Mouse (Mus musculus) layer of hippocampus, postnatal 10 days (tissue): ENCODE data around the gene Vmn2r25. TPM values are rescaled to one million over a fixed set of nuclear protein-coding genes. Genes with fewer than 3 reads are reported as not detected.
"Not testable (repeated sequence)": the region's sequence is repeated elsewhere in the genome, so short reads cannot be mapped to it uniquely, and the experiment has no call there.

Experiments used
- DNase-seq, 2 experiments: peaks; one replicate each; pipeline ENCODE4 v3.0.0; 2021; ENCODE audit warnings: low spot score in 2 of 2
- long read RNA-seq: library from polyadenylated mRNA; stranded (forward); transcript quantifications from one replicate; pipeline ENCODE4 v2.0.0, GENCODE M21; 2023
- total RNA-seq, 2 experiments: library from RNA; stranded (reverse); gene quantifications; 2 replicates each; pipeline ENCODE4 v1.2.3; 2021

Gene Vmn2r25
- total RNA-seq: not detected
- long read RNA-seq: 0 reads

DNA sequence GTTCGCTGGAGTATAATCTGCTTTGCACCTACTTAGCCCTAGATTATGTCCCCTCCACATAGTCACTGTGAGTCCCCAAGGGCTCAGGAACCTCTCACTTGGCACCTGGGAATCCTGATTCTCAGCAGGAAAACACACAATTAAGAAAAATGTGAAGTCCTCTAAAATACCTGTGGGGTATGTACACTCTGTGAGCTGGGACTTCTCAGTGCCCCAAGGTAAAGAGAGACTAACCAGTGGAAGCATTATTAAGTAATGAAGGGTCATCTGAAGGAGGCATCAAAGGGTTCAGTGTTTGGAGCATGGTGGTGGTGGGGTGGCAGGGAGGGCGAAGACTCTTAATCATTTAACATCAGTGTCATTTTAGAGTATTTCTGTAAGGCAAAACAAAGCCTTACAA lies at the start of gene Vmn2r25:
Gene Vmn2r25, minus strand, starts transcription at position 101 of the 400 bp plus-strand sequence.
- not testable (repeated sequence) for DNase-seq

DNA sequence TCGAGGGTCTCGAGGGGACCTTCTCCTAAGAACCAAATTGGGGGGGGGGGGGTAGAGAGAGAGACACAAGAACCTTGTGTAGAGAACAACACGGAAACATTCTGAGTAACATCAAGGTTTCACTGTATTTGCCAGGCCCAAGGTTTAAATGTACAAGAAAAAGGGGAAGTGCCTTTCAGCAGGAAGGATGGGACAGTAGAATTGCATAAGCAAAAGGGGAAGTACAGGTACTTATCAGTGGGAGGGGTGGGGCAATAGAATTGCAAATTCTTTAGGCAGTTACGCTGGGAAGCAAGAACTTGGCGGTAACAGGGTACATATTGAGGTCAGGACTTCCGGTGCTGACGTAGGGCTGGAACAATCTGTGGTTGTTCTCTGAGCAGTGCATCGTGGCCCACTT lies 33.3 kb downstream of the Vmn2r25 start:
- DNase-seq: no peak

DNA sequence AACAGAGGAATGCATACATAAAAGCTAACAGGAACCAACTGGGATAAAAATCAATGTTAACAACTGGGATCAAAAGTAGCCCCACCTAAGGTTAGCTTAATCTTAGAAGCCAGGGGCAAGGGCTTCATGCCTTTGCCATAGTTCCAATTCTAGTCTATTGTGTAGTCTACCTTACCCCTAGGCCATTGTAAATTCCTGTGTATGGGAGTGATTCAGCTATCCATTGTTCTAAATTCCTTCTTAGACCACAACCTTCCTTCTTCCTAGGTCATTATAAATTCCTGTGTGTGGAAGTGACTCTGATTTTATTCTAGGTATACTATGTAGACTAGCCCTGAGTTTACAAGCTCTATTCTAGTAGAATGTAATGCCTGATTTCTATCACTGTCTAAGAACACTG lies 43.0 kb downstream of the Vmn2r25 start:
- not testable (repeated sequence) for DNase-seq

DNA sequence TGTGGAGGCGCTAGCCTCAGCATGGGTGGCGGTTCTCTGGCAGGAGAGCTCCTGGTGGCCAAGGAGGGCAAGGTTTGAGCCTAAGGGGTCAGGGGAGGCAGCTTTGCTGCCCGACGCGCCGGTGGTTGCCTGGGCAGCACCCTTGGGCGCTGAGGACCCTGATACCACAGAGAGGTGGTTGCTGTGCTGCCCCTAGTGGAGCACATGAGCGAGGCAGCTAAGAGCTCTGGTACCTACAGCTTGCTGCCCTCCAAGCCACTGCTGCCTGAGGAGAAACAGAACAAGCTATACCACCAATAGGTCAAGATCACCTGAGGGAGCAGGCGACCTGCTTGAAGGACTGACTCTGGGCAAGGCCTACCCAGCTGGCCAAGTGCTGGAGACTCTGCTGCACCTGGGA lies 59.5 kb downstream of the Vmn2r25 start:
- DNase-seq: no peak

DNA sequence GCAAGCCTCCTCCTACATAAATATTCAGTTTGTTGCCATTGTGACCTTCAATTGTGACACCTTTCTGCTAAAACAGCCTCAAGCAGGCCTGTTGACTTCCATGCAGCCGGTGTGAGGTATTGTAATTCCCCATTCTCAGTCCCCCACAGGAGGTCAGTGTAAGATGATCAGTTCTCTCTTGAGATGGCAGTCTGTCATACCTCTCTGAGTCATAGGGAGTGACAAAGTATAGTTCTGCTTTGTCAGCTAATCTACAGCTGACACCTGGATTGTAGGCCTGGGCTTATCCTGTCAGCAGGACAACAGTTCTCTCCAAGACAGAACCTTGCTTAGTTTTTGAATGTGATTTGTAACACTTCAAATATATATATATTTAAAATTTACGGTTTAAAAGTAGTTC lies 68.4 kb downstream of the Vmn2r25 start:
- no peak for DNase-seq

DNA sequence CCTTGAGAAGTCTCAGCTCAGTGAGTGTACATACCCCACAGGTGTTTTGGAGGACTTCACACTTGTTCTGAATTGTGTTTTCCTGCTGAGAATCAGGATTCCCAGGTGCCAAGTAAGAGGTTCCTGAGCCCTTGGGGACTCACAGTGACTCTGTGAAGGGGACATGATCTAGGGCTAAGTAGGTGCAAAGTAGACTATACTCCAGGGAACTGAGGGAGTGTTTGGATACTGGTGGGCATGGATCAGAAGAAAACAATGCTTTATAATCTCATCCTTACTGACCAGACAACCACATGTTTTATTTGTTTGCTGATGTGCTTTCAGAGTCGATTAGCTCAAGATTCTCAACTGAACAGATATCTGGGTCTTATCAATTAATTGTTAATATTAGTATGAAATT lies 74.7 kb downstream of the Vmn2r25 start, which contains the start of gene Vmn2r24:
Gene Vmn2r24, plus strand, starts transcription at position 301 of the 400 bp plus-strand sequence.
- no peak for DNase-seq

Other genes starting within 250 kb of the Vmn2r25 start
- gene Vmn2r22, start 202.7 kb downstream of the Vmn2r25 start, total RNA-seq: not detected
- gene Vmn2r23, start 150.8 kb downstream of the Vmn2r25 start, total RNA-seq: not detected
- gene Vmn2r24, start 74.6 kb downstream of the Vmn2r25 start, total RNA-seq: not detected
- gene Vmn2r26, start 171.1 kb upstream of the Vmn2r25 start, total RNA-seq: under 1 TPM in 1 of 2 experiments, not detected in 1; 0.07 TPM